Mouse (Mus musculus): Measurements from ENCODE around the gene Gm6812.
"Not testable (repeated sequence)": the region's sequence is repeated elsewhere in the genome, so short reads cannot be mapped to it uniquely, and the experiment has no call there.

The Gm6812 gene

GRCm38 (mm10) chrX:68892953-68893352 is at the start of gene Gm6812:
Gene Gm6812, minus strand, starts transcription at chrX:68893053.
- not testable (repeated sequence) for DNase-seq

GRCm38 (mm10) chrX:68865145-68865544 is 27.7 kb downstream of the Gm6812 start:
- no peak for DNase-seq

Data from kidney, postnatal 36 days (tissue).